Mouse (Mus musculus) liver, embryonic 16.5 days (tissue): ENCODE measurements around the gene Rasal2. TPM values are rescaled to one million over a fixed set of nuclear protein-coding genes. Genes with fewer than 3 reads are reported as not detected.

Experiments
- ATAC-seq: fragments of 200-750 bp; cut with Nextera tagmentation; 2 replicates; pipeline ENCODE4 v1.8.0; 2017; ENCODE audit warnings: low read depth, mild to moderate bottlenecking, moderate number of reproducible peaks, moderate library complexity
- H3K27ac ChIP-seq: fragments of 300-500 bp; sonication (generic); 2 replicates; pipeline ENCODE4 v1.5.1; 2014; ENCODE audit warnings: mild to moderate bottlenecking, low read length
- H3K27me3 ChIP-seq: fragments of 300-500 bp; sonication (generic); 2 replicates; pipeline ENCODE4 v1.6.1; 2014; ENCODE audit warnings: low read depth, low read length, mixed read lengths; ENCODE audit not compliant: control insufficient read depth, insufficient read depth
- H3K36me3 ChIP-seq: fragments of 300-500 bp; sonication (generic); 2 replicates; pipeline ENCODE4 v1.6.1; 2014; ENCODE audit warnings: mild to moderate bottlenecking; ENCODE audit not compliant: control insufficient read depth, insufficient read depth
- H3K4me1 ChIP-seq: fragments of 300-500 bp; sonication (generic); 2 replicates; pipeline ENCODE4 v1.6.1; 2014; ENCODE audit warnings: low read depth, low read length, mixed read lengths; ENCODE audit not compliant: control insufficient read depth
- H3K4me2 ChIP-seq: fragments of 300-500 bp; sonication (generic); 2 replicates; pipeline ENCODE4 v1.6.1; 2014; ENCODE audit warnings: low read depth, low read length, mixed read lengths
- H3K4me3 ChIP-seq: fragments of 300-500 bp; sonication (generic); 2 replicates; pipeline ENCODE4 v1.5.1; 2014; ENCODE audit warnings: low read depth, mild to moderate bottlenecking, low read length
- H3K9ac ChIP-seq: fragments of 300-500 bp; sonication (generic); 2 replicates; pipeline ENCODE4 v1.6.1; 2014; ENCODE audit warnings: low read depth, low read length
- H3K9me3 ChIP-seq: fragments of 300-500 bp; sonication (generic); replicated peaks from 2 replicates; pipeline ENCODE4 v1.6.1; 2016; ENCODE audit warnings: low read length; ENCODE audit not compliant: control insufficient read depth
- WGBS: fragments of 180-500 bp; shearing (Covaris S2); extraction: QIAGEN DNeasy Blood & Tissue Kit; methylation state at CpG from one replicate; pipeline ENCODE4 v1.1.7; 2014; ENCODE audit not compliant: insufficient replicate concordance; 5-methylcytosine and 5-hydroxymethylcytosine counted together
- polyA plus RNA-seq: library from polyadenylated mRNA; unstranded; fragments of >200 nt; fragmentation: Nextera tagmentation; extraction: Ambion mirVana; gene quantifications from 2 replicates; pipeline ENCODE4 v1.2.1, GENCODE M21; 2015

Rasal2 gene
- polyA plus RNA-seq, 1 experiment from 2014 or later = 1.4 TPM

- WGBS = 26% methylated on average over 19 of the region's 19 CpGs
Measured at GRCm38 (mm10) chr1:157443723-157444561, 31.5 kb upstream of the Rasal2 start.

DNA sequence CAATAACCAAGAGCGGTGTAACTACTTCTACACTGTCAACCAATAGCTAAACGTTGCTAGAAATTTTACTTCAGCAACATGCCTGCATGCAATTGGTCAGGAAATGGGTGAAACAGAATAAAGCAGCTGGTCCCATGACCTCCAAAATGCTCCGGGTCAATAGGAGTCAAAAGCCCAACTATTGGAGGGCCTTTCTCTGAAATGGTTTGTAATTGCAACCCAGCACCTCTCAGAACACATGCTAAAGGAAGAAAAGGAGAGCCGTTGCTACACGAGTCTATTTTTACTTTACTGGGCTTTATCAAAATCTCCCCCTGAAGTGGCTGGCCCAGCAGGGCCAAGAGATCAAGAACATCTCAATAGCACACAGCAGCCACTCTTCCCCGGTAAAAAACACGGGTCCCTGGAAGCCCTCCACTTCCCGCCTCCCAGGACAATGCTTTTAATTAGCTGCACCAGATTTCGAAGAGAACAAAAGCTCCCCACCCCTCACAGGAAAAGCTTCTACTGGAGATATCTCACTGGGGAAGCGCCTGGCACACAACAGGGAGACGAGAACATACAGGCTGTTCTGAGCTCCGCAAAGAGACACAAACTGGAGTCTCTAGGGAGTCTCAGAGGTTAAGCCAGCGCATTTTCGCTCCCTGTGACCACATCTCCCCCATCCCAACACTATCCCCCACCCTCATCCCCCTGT is 30.8 kb upstream of the Rasal2 start:
- H3K9me3 ChIP-seq = no peaks in the 10 kb centered on the region
- H3K9ac ChIP-seq = no peak overlapping the region
- H3K27me3 ChIP-seq = no peaks in the 10 kb centered on the region
- no peak overlapping the region for H3K27ac ChIP-seq
- 0 out of 2 replicates have a peak, but pooled peaks have one; percentile 25 for ATAC-seq
- 15% methylated on average over 14 of the region's 14 CpGs for WGBS
- no peak overlapping the region for H3K4me3 ChIP-seq
- peak overlapping the region; percentile 32 for H3K4me2 ChIP-seq
- no peaks in the 10 kb centered on the region for H3K36me3 ChIP-seq
- no peaks in the 10 kb centered on the region for H3K4me1 ChIP-seq

More at GRCm38 (mm10) chr1:157443723-157444561, 31.5 kb upstream of the Rasal2 start:
- peak overlapping the region; percentile 32 for H3K4me2 ChIP-seq
- H3K27me3 ChIP-seq = no peaks in the 10 kb centered on the region
- no peaks in the 10 kb centered on the region for H3K4me1 ChIP-seq
- no peak overlapping the region for H3K4me3 ChIP-seq
- no peaks in the 10 kb centered on the region for H3K9me3 ChIP-seq
- no peaks in the 10 kb centered on the region for H3K36me3 ChIP-seq
- no peak overlapping the region for H3K9ac ChIP-seq
- H3K27ac ChIP-seq = no peak overlapping the region
- no peak for ATAC-seq

GRCm38 (mm10) chr1:157439973-157440641 is 27.7 kb upstream of the Rasal2 start:
- Histone ChIP-seq H3K27ac (no peak overlapping the region), H3K27me3 (no peaks in the 10 kb centered on the region), H3K4me1 (no peaks in the 10 kb centered on the region), H3K9ac (no peak overlapping the region), H3K9me3 (no peaks in the 10 kb centered on the region), H3K36me3 (no peaks in the 10 kb centered on the region), H3K4me3 (no peak overlapping the region), H3K4me2 (0 out of 2 replicates have a peak overlapping the region, but pooled peaks have one; percentile 23)
- WGBS = 33% methylated on average over 14 of the region's 14 CpGs
- no peak for ATAC-seq

GRCm38 (mm10) chr1:157439101-157439500 is 26.7 kb upstream of the Rasal2 start:
- WGBS = 79% methylated on average over 4 of the region's 4 CpGs
- H3K4me2 ChIP-seq = no peak overlapping the region
- no peak overlapping the region for H3K27ac ChIP-seq

GRCm38 (mm10) chr1:157438290-157438689 is 25.9 kb upstream of the Rasal2 start:
- Histone ChIP-seq H3K9ac (no peak overlapping the region), H3K27me3 (no peaks in the 10 kb centered on the region), H3K4me3 (no peak overlapping the region), H3K9me3 (no peaks in the 10 kb centered on the region), H3K36me3 (no peaks in the 10 kb centered on the region), H3K27ac (no peak overlapping the region), H3K4me2 (no peak overlapping the region), H3K4me1 (no peaks in the 10 kb centered on the region)
- WGBS = 65% methylated on average over 2 of the region's 2 CpGs
- no peak for ATAC-seq

More at GRCm38 (mm10) chr1:157439101-157439500, 26.7 kb upstream of the Rasal2 start:
- no peak for ATAC-seq
- H3K4me3 ChIP-seq = no peak overlapping the region
- no peaks in the 10 kb centered on the region for H3K36me3 ChIP-seq
- no peaks in the 10 kb centered on the region for H3K9me3 ChIP-seq
- no peaks in the 10 kb centered on the region for H3K27me3 ChIP-seq
- H3K4me1 ChIP-seq = no peaks in the 10 kb centered on the region
- no peak overlapping the region for H3K9ac ChIP-seq

DNA sequence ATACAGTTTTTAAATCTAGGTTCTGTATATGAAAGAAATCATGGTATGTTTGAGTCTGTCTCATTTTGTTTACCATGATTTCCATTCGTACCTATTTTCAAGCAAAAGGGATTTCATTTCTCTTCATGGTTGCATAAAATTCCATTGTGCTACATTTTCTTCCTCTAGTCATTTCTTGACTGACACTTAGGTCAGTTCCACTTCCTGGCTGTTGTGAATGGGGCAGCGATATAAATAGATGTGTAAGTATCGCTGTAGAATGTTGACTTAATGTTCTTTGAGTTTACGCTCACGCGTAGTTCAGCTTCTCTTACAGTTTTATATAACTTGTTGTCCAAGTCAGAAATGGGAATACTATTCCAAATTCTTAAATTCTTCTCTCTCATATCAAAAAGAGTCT is 23.5 kb upstream of the Rasal2 start:
- H3K4me1 ChIP-seq = no peaks in the 10 kb centered on the region
- no peak overlapping the region for H3K27ac ChIP-seq
- ATAC-seq = no peak
- no peak overlapping the region for H3K9ac ChIP-seq
- no peaks in the 10 kb centered on the region for H3K36me3 ChIP-seq
- no peaks in the 10 kb centered on the region for H3K9me3 ChIP-seq
- 38% methylated on average over 6 of the region's 6 CpGs for WGBS
- no peak overlapping the region for H3K4me3 ChIP-seq
- H3K27me3 ChIP-seq = no peaks in the 10 kb centered on the region
- no peak overlapping the region for H3K4me2 ChIP-seq

GRCm38 (mm10) chr1:157434404-157434803 is 22.0 kb upstream of the Rasal2 start:
- no peak overlapping the region for H3K4me3 ChIP-seq
- H3K9ac ChIP-seq = no peak overlapping the region
- H3K4me1 ChIP-seq = no peaks in the 10 kb centered on the region
- WGBS = 55% methylated on average over 4 of the region's 4 CpGs
- no peak overlapping the region for H3K4me2 ChIP-seq
- H3K27ac ChIP-seq = no peak overlapping the region
- no peaks in the 10 kb centered on the region for H3K9me3 ChIP-seq
- no peaks in the 10 kb centered on the region for H3K27me3 ChIP-seq
- ATAC-seq = no peak
- H3K36me3 ChIP-seq = no peaks in the 10 kb centered on the region

- Histone ChIP-seq H3K27ac (no peak overlapping the region), H3K4me1 (no peaks in the 10 kb centered on the region), H3K9me3 (no peaks in the 10 kb centered on the region), H3K4me2 (no peak overlapping the region), H3K4me3 (no peak overlapping the region), H3K9ac (no peak overlapping the region), H3K27me3 (no peaks in the 10 kb centered on the region), H3K36me3 (no peaks in the 10 kb centered on the region)
- 49% methylated on average over 3 of the region's 3 CpGs for WGBS
- no peak for ATAC-seq
Measured at GRCm38 (mm10) chr1:157433316-157433715, 20.9 kb upstream of the Rasal2 start.
